Mouse (Mus musculus): ENCODE results near the gene Zfp324.

- TF ChIP-seq MAX (IDR thresholded peaks at IDR 0.05) (no peak), CTCF (IDR thresholded peaks at IDR 0.05; ENCODE audit: control insufficient read depth, insufficient read depth, insufficient read length) (no peak), MYOD1 (IDR thresholded peaks at IDR 0.05; ENCODE audit: control insufficient read depth, insufficient read length, low read depth) (no peak)
Measured at GRCm38 (mm10) chr7:12979776-12980175, 14.1 kb downstream of the Zfp324 start.
